Mouse (Mus musculus) R1 (cell line): Measurements from ENCODE around the gene Pacsin1.
"Not testable (repeated sequence)": the region's sequence is repeated elsewhere in the genome, so short reads cannot be mapped to it uniquely, and the experiment has no call there.

Experiments
- DNase-seq: peaks from one replicate; pipeline ENCODE4 v3.0.0-alpha.2; 2018; ENCODE audit warnings: low read depth, low spot score

Gene Pacsin1

DNA sequence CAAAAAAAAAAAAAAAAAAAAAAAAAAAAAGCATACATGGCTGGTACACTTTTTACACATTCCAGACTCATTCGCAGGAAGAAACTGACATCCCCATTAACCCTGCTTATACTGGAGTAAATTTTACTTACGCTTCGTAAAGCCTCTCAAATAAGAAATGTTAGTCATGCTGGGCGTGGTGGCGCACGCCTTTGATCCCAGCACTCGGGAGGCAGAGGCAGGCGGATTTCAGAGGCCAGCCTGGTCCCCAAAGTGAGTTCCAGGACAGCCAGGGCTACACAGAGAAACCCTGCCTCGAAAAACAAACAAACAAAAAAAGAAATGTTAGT, 19.8 kb upstream of the Pacsin1 start:
- DNase-seq: not testable (repeated sequence)

DNA sequence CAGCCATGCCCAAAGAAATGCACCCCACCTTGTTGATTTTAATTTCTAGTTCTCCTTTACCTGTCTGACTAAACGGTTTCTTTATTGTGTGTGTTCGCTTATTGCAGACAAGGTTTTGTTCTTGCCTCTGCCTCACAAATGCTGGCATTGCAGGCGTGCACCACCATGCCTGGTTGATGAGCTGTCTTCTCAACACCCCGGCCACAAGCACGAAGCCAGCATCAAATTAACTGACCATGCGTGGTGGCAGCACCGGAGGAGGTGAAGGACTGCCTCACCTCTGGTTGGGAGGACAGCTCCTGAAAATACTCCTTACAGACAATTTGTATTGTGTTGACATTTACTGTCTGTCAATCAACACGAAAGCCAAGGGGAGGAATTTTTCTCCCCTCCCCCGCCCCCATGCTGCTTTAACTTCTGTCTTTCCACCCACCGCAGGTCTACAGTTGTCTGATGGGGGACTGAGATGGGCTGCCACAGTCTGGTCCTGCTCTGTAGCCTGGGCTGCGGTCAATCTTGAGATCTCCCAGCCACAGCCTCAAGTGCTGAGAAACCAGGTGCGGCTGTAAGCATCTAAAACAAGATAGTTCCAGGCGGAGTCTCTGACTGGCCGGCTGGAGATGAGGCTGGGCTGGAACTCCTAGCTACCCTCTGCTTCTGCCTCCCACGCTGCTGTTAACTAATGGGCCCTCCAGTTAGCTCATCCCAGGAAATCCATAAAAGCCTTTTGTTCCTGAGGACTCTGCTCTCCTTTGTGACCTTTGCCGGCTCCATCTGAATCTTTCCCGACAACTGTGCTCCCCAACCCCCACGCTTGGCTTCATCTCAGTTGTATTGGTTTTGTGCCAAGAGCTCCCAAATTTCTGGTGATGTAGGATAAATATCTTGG, 18.9 kb upstream of the Pacsin1 start, which contains the start of gene Rps10:
TSS of gene Rps10 (minus strand) at position 538 of the 889 bp plus-strand sequence.
- DNase-seq: peak; percentile 82

DNA sequence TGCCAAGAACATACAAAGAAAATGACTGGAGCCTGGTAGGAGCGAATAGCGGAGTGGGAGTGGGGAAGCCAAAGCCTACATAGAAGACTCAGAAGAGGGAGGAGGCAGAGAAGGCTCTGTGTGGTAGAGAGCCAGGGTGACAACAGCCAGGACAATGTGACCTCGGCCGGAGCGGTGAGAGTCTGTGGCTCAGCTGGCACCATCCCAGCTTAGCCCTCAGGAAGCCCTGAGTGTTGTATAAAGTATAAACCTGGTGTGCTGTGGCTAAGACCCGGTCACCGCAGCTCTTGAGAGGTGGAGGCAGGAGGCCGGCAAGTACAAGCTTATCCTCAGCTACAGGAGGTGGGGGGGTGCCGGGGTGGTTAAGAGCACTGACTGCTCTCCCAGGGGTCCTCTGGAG, 18.0 kb upstream of the Pacsin1 start:
- DNase-seq: no peak

DNA sequence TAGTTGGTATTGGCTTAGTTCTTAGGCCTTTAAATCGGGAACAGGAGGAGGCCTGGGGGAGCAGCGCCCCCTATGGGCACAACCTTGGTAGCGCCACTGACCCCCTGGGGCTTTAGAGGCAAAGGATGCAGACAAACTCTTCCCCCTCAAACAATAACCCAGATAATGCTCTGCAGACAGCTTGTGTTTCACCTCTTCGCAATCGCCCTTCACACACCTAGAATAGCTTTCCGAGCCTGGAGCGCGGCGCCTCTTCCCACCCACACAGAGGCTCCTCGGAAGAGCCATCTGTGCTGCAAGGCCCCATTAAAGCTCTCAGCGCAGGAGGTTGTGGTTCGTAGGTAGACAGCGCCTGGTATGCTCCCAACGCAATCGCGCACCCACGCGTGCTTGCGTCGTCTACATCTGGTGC, 16.4 kb upstream of the Pacsin1 start:
- DNase-seq: peak; percentile 70

DNA sequence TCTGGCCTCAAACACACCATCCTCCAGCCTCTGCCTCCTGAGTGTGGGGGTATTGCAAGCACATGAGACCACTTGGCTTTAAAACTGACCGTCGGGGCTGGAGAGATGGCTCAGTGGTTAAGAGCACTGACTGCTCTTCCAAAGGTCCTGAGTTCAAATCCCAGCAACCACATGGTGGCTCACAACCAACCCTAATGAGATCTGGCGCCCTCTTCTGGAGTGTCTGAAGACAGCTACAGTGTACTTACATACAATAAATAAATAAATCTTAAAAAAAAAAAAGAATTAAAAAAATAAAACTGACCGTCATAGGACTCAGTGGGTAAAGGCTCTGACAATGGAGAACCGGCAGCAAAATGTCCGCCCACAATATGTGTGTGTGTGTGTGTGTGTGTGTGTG, 15.5 kb upstream of the Pacsin1 start:
- not testable (repeated sequence) for DNase-seq

DNA sequence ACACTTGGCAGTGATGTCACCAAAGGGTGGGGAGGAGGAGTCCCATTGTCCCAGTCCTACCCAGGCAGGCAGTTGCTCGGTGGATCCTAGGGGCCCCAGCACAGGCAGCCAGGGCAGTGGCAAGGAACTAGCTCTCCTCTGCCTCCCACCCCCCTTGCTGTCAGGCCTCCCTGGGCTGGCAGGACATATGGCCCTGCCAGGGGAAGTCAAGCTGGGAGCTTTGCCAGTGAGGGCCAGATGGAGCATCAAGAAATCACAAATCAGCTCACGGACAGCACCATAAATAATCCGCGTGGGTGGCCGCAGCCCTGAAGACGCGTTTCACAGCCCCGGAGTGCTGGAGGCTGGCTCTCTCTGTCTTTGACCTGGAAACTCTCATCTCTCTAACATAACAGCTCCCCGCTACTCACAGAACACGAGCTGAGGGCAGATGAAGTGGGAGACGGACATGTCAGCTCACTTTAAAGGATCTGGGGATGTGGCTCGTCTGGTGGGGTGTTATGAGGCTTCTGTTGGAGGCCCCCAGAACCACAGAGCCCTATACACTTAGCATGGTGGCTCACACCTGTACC, 12.7 kb upstream of the Pacsin1 start:
- no peak for DNase-seq

DNA sequence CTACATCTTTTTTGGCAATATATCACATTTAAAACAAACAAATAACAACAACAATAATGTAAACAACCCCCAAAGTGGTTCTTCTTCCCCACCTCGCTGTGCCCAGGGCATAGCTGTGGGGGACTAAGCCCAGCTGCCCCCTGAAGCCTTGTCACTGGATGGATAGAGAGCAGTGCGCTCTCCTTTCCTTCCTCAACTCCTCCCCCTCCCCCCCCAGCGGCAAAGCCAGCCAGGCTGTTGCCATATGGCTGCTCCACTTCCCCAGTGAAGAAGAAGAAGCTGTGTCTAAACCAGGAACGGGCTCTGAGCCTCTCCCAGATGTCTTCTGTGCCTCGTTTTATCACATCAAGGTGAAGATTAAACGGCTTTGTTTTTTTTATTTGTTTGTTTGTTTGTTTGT, 12.2 kb upstream of the Pacsin1 start:
- DNase-seq: no peak

DNA sequence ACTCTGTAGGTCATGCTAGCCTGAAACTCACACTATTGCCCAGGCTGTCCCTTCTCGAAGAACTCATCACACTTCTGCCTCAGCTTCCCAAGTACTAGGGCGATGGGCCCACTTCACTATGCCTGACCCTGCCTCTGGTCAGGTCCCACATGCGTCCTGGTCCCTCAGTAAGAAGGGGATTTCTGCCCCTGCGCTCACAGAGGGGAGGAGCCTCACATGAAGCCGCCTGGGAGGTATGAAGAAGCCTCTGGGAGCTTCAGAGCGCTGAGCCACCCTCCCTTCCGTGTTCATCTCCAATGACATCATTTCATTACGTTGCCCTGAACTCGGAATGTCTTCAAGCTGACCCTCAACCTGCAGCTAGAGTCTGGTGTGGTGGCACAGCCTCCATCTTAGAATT, 11.6 kb upstream of the Pacsin1 start:
- no peak for DNase-seq

DNA sequence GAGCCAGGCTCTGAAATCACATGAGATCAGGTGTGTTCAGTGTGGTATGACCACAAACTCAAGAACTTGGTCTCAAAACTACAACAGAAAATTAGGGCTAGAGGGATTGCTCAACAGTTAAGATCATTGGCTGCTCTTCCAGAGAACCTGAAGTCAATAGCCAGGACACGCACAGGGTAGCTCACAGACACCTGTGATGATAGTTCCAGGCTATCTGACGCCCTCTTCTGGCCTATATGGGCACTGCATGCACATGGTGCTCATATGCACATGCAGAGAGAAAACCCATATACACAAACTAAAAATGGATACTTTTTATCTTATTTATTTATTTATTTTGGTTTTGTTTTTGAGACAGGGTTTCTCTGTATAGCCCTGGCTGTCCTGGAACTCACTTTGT, 10.7 kb upstream of the Pacsin1 start:
- peak; percentile 77 for DNase-seq

DNA sequence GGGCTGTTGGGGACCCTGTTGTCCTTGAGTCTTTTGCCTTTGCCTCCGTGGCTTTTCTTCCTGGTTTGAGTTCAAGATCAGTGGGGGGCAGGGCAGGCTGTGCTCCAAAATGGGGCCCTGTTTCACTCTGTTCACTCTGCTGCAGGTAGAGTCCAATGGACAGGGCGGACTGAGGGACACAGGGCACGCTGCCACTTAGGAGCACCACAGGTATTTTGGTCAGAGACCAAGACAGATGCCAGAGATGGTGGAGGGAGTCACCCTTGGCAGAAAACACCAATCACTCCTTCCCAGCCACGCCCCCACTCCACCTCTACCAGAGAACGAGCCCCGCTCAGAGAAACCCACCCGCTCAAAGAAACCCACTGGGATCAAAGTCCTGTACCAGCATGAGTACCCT, 9.5 kb upstream of the Pacsin1 start:
- DNase-seq: no peak

DNA sequence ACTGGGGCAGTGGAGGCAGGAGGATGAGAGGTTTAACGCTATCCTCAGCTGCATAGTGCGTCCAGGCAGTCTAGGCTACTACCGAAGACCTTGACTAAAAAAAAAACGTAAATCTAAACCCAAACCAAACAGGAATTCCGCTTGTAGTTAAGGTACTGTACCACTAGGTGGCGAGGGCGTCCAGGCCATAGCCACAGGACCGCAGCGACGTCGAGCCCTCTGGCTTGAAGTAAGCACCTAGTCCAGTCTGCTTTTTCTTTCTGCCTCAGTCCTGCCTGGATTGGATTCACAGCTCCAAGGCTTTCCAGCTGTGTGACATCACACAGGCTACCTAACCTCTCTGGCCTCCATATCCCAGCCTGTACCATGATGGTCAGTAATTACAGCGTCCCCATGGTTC, 5.1 kb upstream of the Pacsin1 start:
- DNase-seq: peak; percentile 82

DNA sequence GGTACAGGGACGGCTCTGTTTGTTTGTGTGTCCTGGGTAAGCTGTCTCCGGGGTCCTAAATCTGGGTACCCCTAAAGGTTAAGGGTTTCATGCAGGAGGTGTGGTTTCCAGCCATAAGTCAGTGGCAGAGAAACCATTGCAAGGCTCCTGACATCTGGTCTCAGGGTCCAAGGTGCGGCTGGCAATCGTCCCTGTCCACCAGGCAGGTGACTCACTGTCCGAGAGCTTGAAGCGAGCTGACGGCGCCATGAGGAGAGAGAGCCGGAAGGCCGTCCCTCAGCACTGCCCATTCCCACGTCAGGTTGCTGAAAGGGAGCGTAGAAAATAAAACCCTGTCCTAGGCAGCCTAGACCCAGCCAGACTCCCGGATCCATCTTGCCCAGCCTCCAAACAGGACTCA, 4.7 kb upstream of the Pacsin1 start:
- no peak for DNase-seq

DNA sequence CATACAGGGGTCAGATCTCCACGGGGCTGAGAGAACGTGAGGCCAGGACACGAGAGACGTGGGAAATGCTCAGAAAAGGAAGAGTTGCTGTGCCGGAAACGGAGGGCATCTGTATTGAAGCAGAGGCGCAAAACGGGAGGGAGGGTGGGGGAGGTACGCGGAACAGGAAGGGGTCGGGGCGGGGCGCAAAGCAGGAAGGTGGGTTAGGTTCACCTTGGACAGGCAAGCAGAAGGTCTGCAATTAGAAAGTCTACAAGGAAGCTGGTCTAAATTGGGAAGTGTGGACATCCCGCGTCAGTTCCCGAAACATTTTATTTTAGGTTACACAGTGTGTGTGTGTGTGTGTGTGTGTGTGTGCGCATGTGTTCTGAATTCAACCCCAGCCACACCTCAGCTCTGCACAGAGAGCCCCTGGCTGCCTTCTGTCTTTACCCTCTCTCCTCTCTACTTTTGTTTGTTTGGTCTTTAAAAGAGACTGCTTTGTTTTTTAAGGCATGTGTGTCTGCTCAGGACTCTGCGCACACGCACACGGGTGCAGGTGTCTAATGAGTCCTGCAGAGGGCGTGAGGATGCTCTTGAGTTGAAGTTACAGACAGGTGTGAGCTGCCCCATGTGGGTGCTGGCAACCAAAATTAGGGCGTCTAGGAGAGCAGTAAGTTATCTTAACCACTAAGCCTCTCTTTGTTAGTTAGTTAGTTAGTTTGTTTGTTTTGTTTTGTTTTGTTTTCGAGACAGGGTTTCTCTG, 3.1 kb upstream of the Pacsin1 start:
- peak; percentile 65 for DNase-seq

DNA sequence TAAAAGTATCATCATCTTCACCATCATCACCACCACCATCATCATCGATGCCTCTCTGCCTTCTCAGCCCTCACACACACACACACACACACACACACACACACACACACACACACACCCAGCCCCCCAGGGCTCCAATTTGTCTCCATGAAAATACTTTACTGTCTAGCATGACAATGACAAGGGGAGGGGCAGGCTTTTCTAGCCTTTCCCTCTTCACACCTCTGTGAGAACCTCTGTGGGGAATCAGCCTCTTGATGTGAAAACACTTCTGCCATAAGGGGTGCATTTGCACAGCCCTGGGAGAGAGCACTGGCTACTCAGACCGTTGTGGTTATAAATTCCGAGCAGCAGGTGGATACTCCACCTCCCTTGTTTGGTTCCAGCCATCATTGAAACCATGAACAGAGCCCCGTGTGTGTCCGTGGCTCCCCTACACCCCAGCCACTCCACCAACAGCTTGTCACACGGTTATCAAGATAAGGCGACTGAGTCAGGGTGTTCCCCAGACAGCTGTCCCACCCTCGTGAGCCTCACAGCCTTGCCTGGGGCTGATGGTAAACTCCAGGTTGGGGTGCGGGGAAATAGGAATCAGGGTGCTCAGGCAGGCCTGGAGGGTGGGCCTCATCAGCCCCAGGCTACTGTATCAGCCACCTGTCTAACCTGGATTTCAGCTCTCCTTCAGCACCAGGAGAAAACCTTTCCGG, 1.9 kb upstream of the Pacsin1 start:
- no peak for DNase-seq

DNA sequence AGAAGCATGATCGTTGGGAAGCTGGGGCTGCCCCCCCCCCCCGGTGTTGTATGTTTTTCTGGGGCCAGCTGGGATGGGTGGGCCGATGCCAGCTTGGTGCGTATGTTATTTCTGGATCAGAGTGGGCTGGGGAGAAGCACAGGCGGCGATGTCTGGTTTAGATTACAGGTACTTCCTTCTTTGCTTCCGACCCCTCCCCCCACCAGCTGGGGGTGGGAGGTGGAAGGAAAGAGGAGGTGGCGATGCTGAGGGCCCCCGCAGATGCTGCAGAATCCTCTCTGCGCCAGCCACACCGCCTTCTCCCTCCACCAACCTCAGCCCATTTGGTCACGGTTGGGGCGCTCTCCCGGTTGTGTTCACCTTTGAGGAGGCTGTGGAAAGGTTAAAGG, 696 bp downstream of the Pacsin1 start:
- no peak for DNase-seq

DNA sequence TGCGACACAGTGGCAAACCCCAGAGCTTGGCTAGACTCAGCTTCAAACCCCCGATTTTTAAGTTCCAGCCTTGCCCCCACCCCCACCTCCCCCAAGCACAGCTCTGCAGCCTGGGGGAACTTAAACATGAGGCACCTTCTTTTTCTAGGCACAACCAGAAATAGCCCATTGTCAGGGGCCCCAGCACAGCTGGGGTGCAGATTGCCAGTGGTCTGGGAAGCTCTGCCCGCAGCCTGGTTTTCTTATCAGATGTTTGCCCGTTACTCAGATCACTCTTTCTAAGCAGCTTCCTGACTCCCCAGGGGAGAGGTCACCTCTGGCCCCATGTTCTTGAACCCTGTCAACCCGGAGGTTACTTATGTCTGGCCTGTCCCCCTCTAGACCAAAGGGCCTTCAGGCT, 1.1 kb downstream of the Pacsin1 start:
- no peak for DNase-seq

DNA sequence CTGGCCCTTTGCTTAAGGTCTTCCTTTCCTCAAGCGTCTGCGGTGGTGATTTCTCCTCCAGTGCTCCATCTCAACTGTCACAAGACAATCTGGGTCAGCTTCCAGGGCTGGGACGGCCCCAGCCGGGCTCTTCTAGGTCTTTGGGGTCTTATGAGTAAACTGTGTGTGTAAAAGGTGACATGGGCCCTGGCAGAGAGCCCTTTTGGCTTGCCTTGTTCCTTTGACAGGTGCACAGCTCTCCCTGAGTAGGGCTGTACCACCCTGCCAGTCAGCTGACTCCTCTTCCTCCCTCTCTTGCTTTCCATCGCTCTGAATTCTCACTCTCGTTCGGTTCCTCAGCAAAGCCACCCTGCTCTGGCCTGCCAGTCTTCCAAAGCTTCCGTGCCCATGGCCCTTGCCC, 1.8 kb downstream of the Pacsin1 start:
- no peak for DNase-seq

DNA sequence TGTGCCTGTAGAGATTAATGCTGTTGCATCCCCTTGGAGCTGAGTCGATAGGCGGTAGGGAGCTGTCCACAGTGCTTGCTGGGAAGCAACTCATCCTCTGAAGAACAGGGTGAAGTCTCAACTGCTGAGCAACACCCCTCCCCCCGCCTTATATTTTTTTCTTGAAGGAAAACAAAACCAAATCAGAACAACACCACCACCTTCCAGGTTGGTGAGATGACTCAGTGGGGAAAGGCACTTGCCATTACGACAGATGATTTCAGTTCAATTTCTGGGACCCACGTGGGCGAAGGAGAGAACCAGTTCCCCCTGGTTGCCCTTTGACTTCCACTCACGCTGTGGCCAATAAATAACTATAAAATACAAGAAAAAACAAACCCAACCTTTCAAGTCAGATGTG, 3.5 kb downstream of the Pacsin1 start:
- no peak for DNase-seq

DNA sequence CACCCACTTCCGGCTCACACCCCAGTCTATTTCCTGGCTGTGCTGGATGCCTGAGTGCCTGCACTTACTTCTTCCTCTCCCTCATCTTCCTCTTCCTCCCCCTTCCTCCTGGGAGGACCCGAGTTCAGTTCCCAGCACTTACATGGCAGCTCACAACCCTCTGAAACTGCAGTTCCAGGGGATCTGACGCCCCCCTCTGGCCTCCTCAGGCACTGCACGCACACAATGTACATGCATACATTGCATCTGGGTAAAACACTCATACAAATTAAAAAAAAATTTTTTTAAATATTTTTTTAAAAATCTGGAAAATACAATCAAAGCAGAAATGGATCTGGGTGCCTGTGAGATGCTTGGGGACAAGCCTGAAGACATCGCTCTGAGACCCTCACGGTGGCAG, 16.4 kb downstream of the Pacsin1 start:
- DNase-seq: peak; percentile 71

DNA sequence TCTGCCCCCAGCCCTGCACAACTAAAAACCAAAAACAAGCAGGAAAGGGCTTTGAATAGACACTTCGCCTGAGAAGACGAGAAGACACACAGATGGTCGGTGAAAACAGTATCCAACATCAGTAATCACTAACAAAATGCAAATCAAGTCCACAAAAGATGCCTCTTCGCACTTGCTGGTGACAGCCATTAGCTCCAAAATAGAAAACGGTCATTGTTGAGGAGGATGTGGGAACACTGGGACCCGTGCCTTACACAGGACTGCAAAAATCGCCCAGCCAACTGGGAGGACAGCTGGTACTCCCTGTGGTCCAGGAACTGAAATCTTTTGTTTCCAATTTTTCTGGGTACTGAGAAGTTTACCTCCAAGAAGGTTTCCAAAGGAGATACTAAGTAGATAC, 18.6 kb downstream of the Pacsin1 start:
- no peak for DNase-seq

DNA sequence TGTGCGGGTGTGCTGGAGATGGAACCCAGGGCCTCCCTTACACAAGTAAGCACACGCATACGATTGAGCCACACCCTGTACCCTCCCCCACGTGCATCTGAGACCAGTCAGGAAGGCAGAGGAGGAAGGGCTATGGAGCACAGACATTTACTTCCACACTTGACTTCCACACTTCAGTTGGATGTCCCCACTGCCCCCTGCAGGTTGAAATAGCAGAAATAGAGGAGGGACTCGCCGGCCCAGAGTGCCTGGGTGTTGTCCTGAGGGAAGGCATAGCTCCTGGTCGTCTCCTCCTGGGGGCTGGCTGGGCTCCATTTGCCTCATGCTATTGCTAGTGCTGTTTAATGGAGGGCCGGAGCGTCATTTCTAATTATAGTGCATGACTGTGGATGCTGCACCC, 20.1 kb downstream of the Pacsin1 start:
- DNase-seq: peak; percentile 75

DNA sequence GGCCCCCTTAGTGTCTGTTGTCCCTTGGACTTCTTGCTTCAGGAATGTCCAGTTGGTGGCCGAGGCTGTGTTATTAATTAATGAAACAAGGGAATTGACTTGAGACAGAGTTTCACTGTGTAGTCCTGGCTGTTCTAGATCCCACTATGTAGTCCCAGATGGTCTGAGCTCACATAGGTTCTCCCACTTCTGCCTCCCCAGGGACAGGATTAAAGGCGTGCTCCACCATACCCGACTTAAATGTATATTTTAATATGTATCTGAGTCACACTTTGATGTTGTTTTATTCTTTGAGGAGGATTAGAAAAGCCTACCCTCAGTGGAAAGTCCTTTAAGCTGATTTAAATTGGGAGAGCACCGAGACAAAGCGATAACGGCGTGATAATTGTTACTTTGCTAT, 21.0 kb downstream of the Pacsin1 start:
- no peak for DNase-seq
